Mouse (Mus musculus): Measurements from ENCODE around the gene Slc44a2. TPM values are rescaled to one million over a fixed set of nuclear protein-coding genes. Genes with fewer than 3 reads are reported as not detected.
A peak's percentile ranks its signal among the peaks of the same experiment; 100 is the strongest.

The Slc44a2 gene
- total and polyA plus RNA-seq, 3 experiments: 22.1 to 62.9 (median 36.5) TPM

GRCm38 (mm10) chr9:21354796-21355195 lies 34.3 kb downstream of the Slc44a2 start:
- Histone ChIP-seq H3K9ac (ENCODE audit: insufficient read depth, low read depth) (no peak overlapping the region), H3K9me3 (replicated peaks; ENCODE audit: low read length) (peaks cover 3% of the 10 kb centered on the region), H3K4me1 (ENCODE audit: control insufficient read depth in 1 of 2, insufficient read depth in 2 of 2) (peaks cover 6 to 36% of the 10 kb centered on the region in 2 experiments; a peak in 3 of 4 replicates), H3K4me3 (replicated peaks in 1 of 3; ENCODE audit: low read depth in 2 of 3, low read length in 2 of 3, poor library complexity in 1 of 3) (no peak overlapping the region), H3K79me2 (replicated peaks; ENCODE audit: control insufficient read depth, extremely low read depth, insufficient read depth, poor library complexity, severe bottlenecking) (no peaks in the 10 kb centered on the region), H3K27ac (ENCODE audit: insufficient read depth, low read depth) (no peak overlapping the region), H3K4me2 (ENCODE audit: insufficient read depth, low read depth, poor library complexity, severe bottlenecking) (no peak overlapping the region), H3K27me3 (replicated peaks) (no peaks in the 10 kb centered on the region), H3K36me3 (replicated peaks in 1 of 2; ENCODE audit: control insufficient read depth in 1 of 2, insufficient read depth in 1 of 2, low read length in 1 of 2) (peaks cover 23 to 50% of the 10 kb centered on the region in 2 experiments)
- DNase-seq (ENCODE audit: extremely low read depth): no peak
- TF ChIP-seq POLR2AphosphoS2 (IDR thresholded peaks at IDR 0.05; ENCODE audit: low read depth, low read length) (no peak), MAZ (IDR thresholded peaks at IDR 0.05; ENCODE audit: low read depth, low read length) (no peak), IRF4 (IDR thresholded peaks at IDR 0.05; ENCODE audit: low read depth, low read length) (no peak), PAX5 (IDR thresholded peaks at IDR 0.05; ENCODE audit: low read length) (no peak), TBP (conservative IDR thresholded peaks at IDR 0.05; ENCODE audit: low read depth, low read length) (no peak), POLR2A (IDR thresholded peaks at IDR 0.05; ENCODE audit: low read depth, low read length) (no peak), ZMIZ1 (IDR thresholded peaks at IDR 0.05; ENCODE audit: low read depth, low read length) (no peak), RAD21 (IDR thresholded peaks at IDR 0.05; ENCODE audit: low read depth, low read length) (no peak), CHD2 (IDR thresholded peaks at IDR 0.05; ENCODE audit: low read length) (no peak), CTCF (conservative IDR thresholded peaks at IDR 0.05 in 1 of 2, IDR thresholded peaks at IDR 0.05 in 1 of 2; ENCODE audit: low read depth in 2 of 2, low read length in 2 of 2) (no peak), ZNF384 (IDR thresholded peaks at IDR 0.05; ENCODE audit: low read depth, low read length) (no peak), SIN3A (IDR thresholded peaks at IDR 0.05; ENCODE audit: low read length) (no peak), ELF1 (IDR thresholded peaks at IDR 0.05; ENCODE audit: low read depth, low read length) (no peak), EP300 (IDR thresholded peaks at IDR 0.05; ENCODE audit: low read length) (no peak), MYC (IDR thresholded peaks at IDR 0.05; ENCODE audit: low read depth, low read length) (no peak), BHLHE40 (IDR thresholded peaks at IDR 0.05; ENCODE audit: low read depth, low read length) (no peak), MAFK (IDR thresholded peaks at IDR 0.05; ENCODE audit: insufficient replicate concordance, low read length) (no peak), SMC3 (IDR thresholded peaks at IDR 0.05; ENCODE audit: low read depth, low read length) (no peak), CHD1 (IDR thresholded peaks at IDR 0.05; ENCODE audit: low read depth, low read length) (no peak), GABPA (IDR thresholded peaks at IDR 0.05; ENCODE audit: insufficient replicate concordance, low read depth, low read length) (no peak)
- dilution Hi-C loops (cut with MboI; ENCODE audit: extremely low pct_ligation_motif_present, extremely low pct_unique_long_range_greater_than_20kb, low sequenced_read_pairs): no loop called here
- in situ Hi-C loops (cut with MboI; ENCODE audit: low pct_ligation_motif_present, low pct_unique_long_range_greater_than_20kb, low sequenced_read_pairs): loop anchor here (5.0 kb wide), 1 partner anchor 42 kb away; the partner anchor contains the start of gene Ap1m2

DNA sequence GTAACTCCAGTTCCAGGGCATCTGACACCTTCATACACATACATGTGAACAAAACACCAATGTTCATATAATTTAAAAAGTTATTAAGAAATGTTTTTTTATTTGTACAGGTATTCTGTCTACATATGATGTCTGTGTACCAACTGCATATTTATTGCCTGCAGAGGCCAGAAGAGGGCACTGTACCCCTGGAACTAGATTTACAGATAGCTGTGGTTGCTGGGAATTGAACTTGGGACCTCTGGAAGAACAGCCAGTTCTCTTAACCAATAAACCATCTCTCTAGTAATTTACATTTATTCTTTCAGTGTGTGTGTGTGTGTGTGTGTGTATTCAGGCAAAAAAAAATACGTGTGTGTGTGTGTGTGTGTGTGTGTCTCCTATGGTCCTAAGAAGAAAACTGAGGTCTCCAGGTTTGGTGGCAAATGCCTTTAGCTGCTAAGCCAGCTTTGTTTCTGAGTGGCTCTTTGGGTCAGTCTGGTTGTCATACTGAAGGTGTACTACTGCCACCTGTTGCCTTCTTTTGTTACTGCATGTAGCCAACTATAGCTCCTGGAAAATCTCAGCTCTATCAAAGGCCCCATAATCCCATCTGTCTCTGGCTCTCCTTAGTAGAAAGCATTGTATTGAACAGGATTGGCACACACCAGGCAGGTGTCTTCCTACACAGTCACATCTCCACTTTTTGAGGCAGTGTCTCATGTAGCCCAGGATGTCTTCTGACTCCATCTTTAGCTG lies 36.7 kb downstream of the Slc44a2 start:
- dilution Hi-C loops (cut with MboI; ENCODE audit: extremely low pct_ligation_motif_present, extremely low pct_unique_long_range_greater_than_20kb, low sequenced_read_pairs): no loop called here
- TF ChIP-seq MAZ (IDR thresholded peaks at IDR 0.05; ENCODE audit: low read depth, low read length) (no peak), USF2 (conservative IDR thresholded peaks at IDR 0.05; ENCODE audit: low read depth, low read length) (no peak), RAD21 (IDR thresholded peaks at IDR 0.05; ENCODE audit: low read depth, low read length) (peak; percentile 94), RCOR1 (conservative IDR thresholded peaks at IDR 0.05; ENCODE audit: low read depth, low read length) (no peak), NRF1 (IDR thresholded peaks at IDR 0.05; ENCODE audit: low read depth, low read length) (no peak), POLR2A (IDR thresholded peaks at IDR 0.05; ENCODE audit: low read depth, low read length) (no peak), TBP (conservative IDR thresholded peaks at IDR 0.05; ENCODE audit: low read depth, low read length) (no peak), NELFE (IDR thresholded peaks at IDR 0.05; ENCODE audit: low read depth, low read length) (no peak; the same call in 1 of the 2 replicates), SMC3 (IDR thresholded peaks at IDR 0.05; ENCODE audit: low read depth, low read length) (peak; percentile 97), MXI1 (IDR thresholded peaks at IDR 0.05; ENCODE audit: low read depth, low read length) (no peak), IRF4 (IDR thresholded peaks at IDR 0.05; ENCODE audit: low read depth, low read length) (no peak), E2F4 (IDR thresholded peaks at IDR 0.05; ENCODE audit: insufficient replicate concordance, low read depth, low read length) (no peak), MYC (IDR thresholded peaks at IDR 0.05; ENCODE audit: low read depth, low read length) (0 out of 2 replicates have a peak, but pooled peaks have one; percentile 49), BHLHE40 (IDR thresholded peaks at IDR 0.05; ENCODE audit: low read depth, low read length) (no peak), UBTF (IDR thresholded peaks at IDR 0.05; ENCODE audit: low read depth, low read length) (no peak), ZMIZ1 (IDR thresholded peaks at IDR 0.05; ENCODE audit: low read depth, low read length) (no peak), KAT2A (IDR thresholded peaks at IDR 0.05; ENCODE audit: insufficient replicate concordance, low read length) (no peak), ZKSCAN1 (IDR thresholded peaks at IDR 0.05; ENCODE audit: borderline replicate concordance, low read depth, low read length) (no peak), MEF2A (IDR thresholded peaks at IDR 0.05; ENCODE audit: borderline replicate concordance, low read depth, low read length) (no peak), PAX5 (IDR thresholded peaks at IDR 0.05; ENCODE audit: low read length) (no peak), CTCF (conservative IDR thresholded peaks at IDR 0.05 in 1 of 2, IDR thresholded peaks at IDR 0.05 in 1 of 2; ENCODE audit: low read depth in 2 of 2, low read length in 2 of 2) (peak; percentile 90 to 95)

More for the DNA sequence above, 36.7 kb downstream of the Slc44a2 start:
- H3K27ac ChIP-seq (ENCODE audit: insufficient read depth, low read depth): no peak overlapping the region
- no peak overlapping the region for H3K4me2 ChIP-seq (ENCODE audit: insufficient read depth, low read depth, poor library complexity, severe bottlenecking)
- DNase-seq (ENCODE audit: extremely low read depth): peak; percentile 78
- no peaks in the 10 kb centered on the region for H3K79me2 ChIP-seq (replicated peaks; ENCODE audit: control insufficient read depth, extremely low read depth, insufficient read depth, poor library complexity, severe bottlenecking)
- peaks cover 6 to 33% of the 10 kb centered on the region in 2 experiments; a peak in 3 of 4 replicates for H3K4me1 ChIP-seq (ENCODE audit: control insufficient read depth in 1 of 2, insufficient read depth in 2 of 2)
- H3K27me3 ChIP-seq (replicated peaks): no peaks in the 10 kb centered on the region
- no peak overlapping the region for H3K9ac ChIP-seq (ENCODE audit: insufficient read depth, low read depth)
- H3K9me3 ChIP-seq (replicated peaks; ENCODE audit: low read length): no peaks in the 10 kb centered on the region
- in situ Hi-C loops (cut with MboI; ENCODE audit: low pct_ligation_motif_present, low pct_unique_long_range_greater_than_20kb, low sequenced_read_pairs): no loop called here
- H3K4me3 ChIP-seq (replicated peaks in 1 of 3; ENCODE audit: low read depth in 2 of 3, low read length in 2 of 3, poor library complexity in 1 of 3): no peak overlapping the region
- H3K36me3 ChIP-seq (replicated peaks in 1 of 2; ENCODE audit: control insufficient read depth in 1 of 2, insufficient read depth in 1 of 2, low read length in 1 of 2): peaks cover 13 to 30% of the 10 kb centered on the region in 2 experiments

Data from CH12.LX (cell line).